Comparison of ENCODE assay signal across 19 mouse cellular contexts in genomic region chr2:129960364-129960763, GRCm38 (mm10). TPM values are rescaled to one million over a fixed set of nuclear protein-coding genes. Genes with fewer than 3 reads are reported as not detected.
A peak's percentile ranks its signal among the peaks of the same experiment; 100 is the strongest.
DNase-seq lines count a peak whose midpoint lies in the region; ATAC-seq lines count a peak whose summit lies in the region.
"Had no signal": no experiment of that assay in that cellular context is flagged by ENCODE, and none has a peak within 500 bp of the region (broad histone marks: within the 10 kb centered on the region; RNA-seq: fewer than 3 reads in every experiment).

No protein-coding gene starts in this region.

- WGBS in kidney, embryonic 15.5 days, result 76% methylated on average over 4 of the region's 4 CpGs
- WGBS in hindbrain, embryonic 13.5 days, result 88% methylated on average over 4 of the region's 4 CpGs

- no peak overlapping the region for H3K9ac ChIP-seq in kidney, embryonic 15.5 days
- H3K9ac ChIP-seq in hindbrain, embryonic 13.5 days, result no peak overlapping the region
- H3K9ac ChIP-seq: forebrain, embryonic 15.5 days; lung, embryonic 14.5 days; neural tube, embryonic 12.5 days had no signal

- DNase-seq in kidney, adult 9 months, result peak; percentile 22
- peak; percentile 66 for DNase-seq in Muller cell, postnatal 12 days (ENCODE audit: inconsistent ontology term)
- DNase-seq in layer of hippocampus, adult 11-12 months (ENCODE audit: low spot score), result peak; percentile 13
- no peak for DNase-seq in left cerebral cortex, adult 11 months (ENCODE audit: low spot score)
- DNase-seq: adrenal gland, postnatal 10 days; cerebellum, adult 8-10 months; kidney, postnatal 10 days; lung, embryonic 14.5 days; right cerebral cortex, postnatal 4 days had no signal

- no peaks in the 10 kb centered on the region for H3K36me3 ChIP-seq in kidney, embryonic 15.5 days
- H3K36me3 ChIP-seq in hindbrain, embryonic 13.5 days, result no peaks in the 10 kb centered on the region
- H3K36me3 ChIP-seq: forebrain, embryonic 15.5 days; G1E; heart, embryonic 10.5 days; neural tube, embryonic 12.5 days had no signal

- no peaks in the 10 kb centered on the region for H3K27me3 ChIP-seq in kidney, embryonic 15.5 days
- no peaks in the 10 kb centered on the region for H3K27me3 ChIP-seq in hindbrain, embryonic 13.5 days
- H3K27me3 ChIP-seq: forebrain, embryonic 15.5 days; neural tube, embryonic 12.5 days had no signal

- no peak overlapping the region for H3K4me3 ChIP-seq in kidney, embryonic 15.5 days (replicated peaks)
- no peak overlapping the region for H3K4me3 ChIP-seq in hindbrain, embryonic 13.5 days
- H3K4me3 ChIP-seq: forebrain, embryonic 15.5 days; heart, embryonic 10.5 days; neural tube, embryonic 12.5 days had no signal

- H3K9me3 ChIP-seq in kidney, embryonic 15.5 days (replicated peaks), result no peaks in the 10 kb centered on the region
- H3K9me3 ChIP-seq in hindbrain, embryonic 13.5 days, result no peaks in the 10 kb centered on the region
- H3K9me3 ChIP-seq: forebrain, embryonic 15.5 days; G1E; heart, embryonic 10.5 days; neural tube, embryonic 12.5 days had no signal

- H3K4me1 ChIP-seq in kidney, embryonic 15.5 days, result no peaks in the 10 kb centered on the region
- peaks cover 6% of the 10 kb centered on the region for H3K4me1 ChIP-seq in hindbrain, embryonic 13.5 days (replicated peaks)

- H3K27ac ChIP-seq in kidney, embryonic 15.5 days, result no peak overlapping the region
- H3K27ac ChIP-seq in hindbrain, embryonic 13.5 days, result no peak overlapping the region
- H3K27ac ChIP-seq: forebrain, embryonic 15.5 days; heart, embryonic 10.5 days; neural tube, embryonic 12.5 days had no signal

- H3K4me2 ChIP-seq in kidney, embryonic 15.5 days, result no peak overlapping the region
- H3K4me2 ChIP-seq in hindbrain, embryonic 13.5 days, result no peak overlapping the region
- H3K4me2 ChIP-seq: forebrain, embryonic 15.5 days; lung, embryonic 14.5 days; neural tube, embryonic 12.5 days had no signal

- no peak for ATAC-seq in kidney, embryonic 15.5 days (replicated peaks; ENCODE audit: low FRiP score)
- peak; percentile 95 for ATAC-seq in megakaryocyte progenitor cell, adult 5-6 weeks (replicated peaks; ENCODE audit: poor library complexity)
- ATAC-seq in hindbrain, embryonic 13.5 days (ENCODE audit: low FRiP score), result no peak
- ATAC-seq: forebrain, embryonic 15.5 days; midbrain, embryonic 16.5 days had no signal

RNA-seq across cellular contexts. Expression of gene Tgm3, which starts 51.8 kb away (rescaled TPM):
- polyA plus RNA-seq in kidney, embryonic 15.5 days (2015; fragmentation: Nextera tagmentation; extraction: Ambion mirVana), result 0.12 TPM in 1 of 2 replicates, not detected in the other
- 0.15 and 0.44 TPM in 2 replicates for total RNA-seq in megakaryocyte progenitor cell, adult 5-6 weeks (2015)
- 0.04 and 0.17 TPM in 2 replicates for total RNA-seq in megakaryocyte progenitor cell, adult 5-6 weeks (2017)
- polyA plus RNA-seq in hindbrain, embryonic 13.5 days (2015; fragmentation: Nextera tagmentation; extraction: Ambion mirVana), result 0.04 TPM in 1 of 2 replicates, not detected in the other
- total RNA-seq: gastrocnemius, adult 18-20 months; liver, adult 2 months had no signal
- polyA plus RNA-seq: forebrain, embryonic 15.5 days; G1E; heart, embryonic 10.5 days; midbrain, embryonic 16.5 days; neural tube, embryonic 12.5 days had no signal
